Mouse (Mus musculus) adrenal gland (tissue): Measurements from ENCODE around the gene 0610009B22Rik.

Experiments used
- intact Hi-C: fragments of 180-260 bp; cut with DNase I; formaldehyde crosslinking; loops from one replicate; pipeline ENCODE4 v1.15.1; 2025

The 0610009B22Rik gene

DNA sequence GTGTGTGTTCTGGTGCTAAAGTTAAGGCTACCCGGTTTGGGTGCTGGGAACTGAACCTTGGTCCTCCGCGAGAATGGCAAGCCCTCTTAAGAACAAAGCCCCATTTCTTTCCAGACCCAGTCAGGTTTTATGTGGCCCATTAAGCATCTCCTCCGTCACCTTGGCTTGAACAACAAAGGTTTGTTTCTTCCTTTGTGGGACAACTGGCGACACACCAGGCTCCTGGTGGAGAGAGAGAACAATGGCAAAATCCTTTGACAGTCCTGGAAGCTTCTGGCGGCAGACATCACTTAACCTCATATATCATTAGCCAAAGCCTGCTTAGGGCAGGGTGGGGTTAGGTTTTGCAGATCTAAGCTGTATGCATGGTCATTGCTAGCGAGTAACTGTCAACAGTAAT lies 26.0 kb downstream of the 0610009B22Rik start:
- intact Hi-C loops: no loop called here

DNA sequence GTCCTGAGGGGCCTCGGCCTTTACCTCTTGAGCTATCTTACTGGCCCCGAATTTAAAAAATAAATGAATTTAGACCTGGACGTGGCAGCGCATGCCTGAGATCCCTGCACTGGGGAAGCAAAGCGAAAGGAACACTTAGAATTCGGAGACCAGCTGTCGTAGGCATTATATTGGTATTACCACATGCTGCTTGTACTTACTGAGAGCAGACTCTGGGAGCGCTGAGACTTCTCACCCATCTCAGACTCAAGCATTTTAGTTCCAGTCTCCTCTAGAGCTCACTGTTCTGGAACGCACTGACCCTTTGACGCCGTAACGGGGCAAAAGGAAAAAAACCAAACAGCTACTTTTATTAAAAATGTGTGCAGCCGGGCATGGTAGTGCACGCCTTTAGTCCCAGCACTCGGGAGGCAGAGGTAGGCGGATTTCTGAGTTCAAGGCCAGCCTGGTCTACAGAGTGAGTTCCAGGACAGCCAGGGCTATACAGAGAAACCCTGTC lies 26.8 kb downstream of the 0610009B22Rik start:
- intact Hi-C loops: no loop called here

DNA sequence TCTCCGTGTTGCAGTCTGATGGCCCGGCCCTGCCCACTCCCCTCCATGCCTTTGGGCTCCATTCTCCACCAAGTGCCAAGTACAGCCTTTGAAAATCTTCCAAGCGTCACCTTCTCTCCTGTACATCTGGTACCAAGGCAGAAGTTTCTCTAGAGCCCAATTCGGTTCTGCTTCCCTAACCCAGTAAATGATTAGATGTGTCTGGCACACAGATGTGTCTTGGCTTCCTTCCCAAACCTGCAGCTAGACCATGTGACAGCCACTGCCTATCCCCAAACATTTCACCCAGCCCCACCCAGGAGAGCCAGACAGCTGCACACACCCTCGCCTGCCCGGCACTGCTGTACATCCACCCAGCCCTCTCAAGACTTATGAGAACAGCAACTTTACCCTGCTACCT lies 30.0 kb downstream of the 0610009B22Rik start:
- intact Hi-C loops: no loop called here

DNA sequence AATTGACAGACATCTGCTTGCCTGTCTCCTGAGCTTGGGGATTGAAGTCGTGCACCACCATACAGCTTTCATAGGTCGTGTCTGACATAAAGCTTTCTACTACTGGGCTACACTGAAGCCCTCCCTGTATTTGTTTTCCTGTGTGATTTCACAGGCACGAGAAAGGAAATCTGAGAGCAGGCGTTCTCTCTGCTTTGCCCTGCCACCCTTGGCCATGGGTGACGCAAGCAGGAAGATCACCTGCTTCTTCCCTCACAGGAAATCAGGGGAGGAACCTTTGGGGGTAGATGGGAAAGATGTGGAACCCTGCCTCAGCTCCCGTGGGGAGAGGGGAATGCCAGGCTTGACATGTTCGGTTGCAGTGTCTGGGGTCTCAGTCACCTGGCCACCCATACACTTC lies 30.4 kb downstream of the 0610009B22Rik start:
- intact Hi-C loops: no loop called here

DNA sequence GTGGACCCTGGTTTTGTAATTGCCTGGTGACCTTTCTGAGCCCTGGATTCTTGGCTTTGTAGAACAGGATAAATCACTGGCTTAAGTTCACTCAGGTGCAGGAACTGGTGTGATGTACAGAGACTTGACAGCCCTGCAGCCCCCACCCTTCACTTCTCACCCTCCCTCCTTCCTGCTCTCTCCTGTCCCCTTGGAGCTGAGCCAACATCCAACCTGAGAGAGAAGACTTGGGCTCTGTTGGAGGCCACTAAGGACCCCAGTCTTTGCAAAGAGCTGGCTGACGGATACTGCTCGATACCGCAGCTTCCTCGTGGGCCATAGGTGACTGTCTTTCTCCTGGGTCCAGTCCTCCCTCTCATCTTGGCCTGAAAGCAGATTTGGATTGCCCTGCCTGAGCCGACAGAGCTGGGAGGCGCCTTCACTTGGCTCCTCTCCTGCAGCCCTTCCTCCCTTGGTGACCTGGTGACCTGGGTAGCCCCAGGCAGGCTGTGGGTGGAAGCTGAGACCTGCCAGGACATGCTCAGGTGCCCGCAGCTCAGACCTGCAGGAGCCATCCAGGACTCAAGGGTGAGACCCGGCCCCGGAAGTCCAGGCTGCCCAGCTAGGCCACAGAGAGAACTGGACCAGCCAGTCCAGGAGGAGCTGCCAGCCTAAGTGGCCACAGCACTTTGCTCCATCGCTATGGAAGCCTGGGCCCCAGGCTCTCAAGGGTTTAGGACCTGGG lies 31.7 kb downstream of the 0610009B22Rik start:
- intact Hi-C loops: no loop called here

DNA sequence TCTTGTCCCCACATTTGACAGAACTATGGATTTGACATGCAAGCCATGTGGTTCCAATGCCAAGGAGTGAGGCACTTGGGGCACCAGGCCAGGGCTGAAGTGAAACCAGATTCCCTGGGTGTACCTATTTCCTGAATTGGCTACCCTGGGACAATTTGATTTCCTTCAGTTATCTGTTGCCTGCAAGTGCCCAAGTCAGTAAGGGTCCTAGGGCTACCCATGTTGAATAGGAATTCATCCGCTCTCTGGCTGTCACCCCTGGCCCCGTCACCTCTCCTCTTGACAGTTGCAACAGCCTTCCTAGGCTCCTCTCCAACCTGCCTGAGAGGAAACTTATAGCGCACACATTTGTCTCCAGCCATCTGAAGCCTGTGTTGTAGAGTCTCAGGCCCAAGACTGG lies 33.8 kb downstream of the 0610009B22Rik start:
- intact Hi-C loops: no loop called here

DNA sequence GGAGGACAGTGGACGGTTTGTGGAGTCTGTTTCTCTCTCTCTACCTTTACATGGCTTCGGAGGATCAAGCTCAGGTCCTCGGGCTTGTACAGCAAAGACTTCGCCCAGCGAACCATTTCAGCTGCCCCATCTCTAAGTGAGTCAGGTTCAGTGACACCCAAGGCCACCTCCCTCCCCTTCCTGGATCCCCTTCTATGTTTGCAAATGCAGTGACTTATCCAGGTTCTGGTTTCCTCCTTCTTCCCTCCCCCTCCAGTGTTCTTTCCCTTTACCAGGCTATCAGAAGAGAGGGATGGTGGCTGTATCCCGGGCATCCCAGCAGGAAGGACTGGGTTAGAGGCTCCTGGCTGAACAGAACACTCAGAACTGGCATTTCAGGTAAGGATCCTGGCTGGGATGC lies 34.9 kb downstream of the 0610009B22Rik start:
- intact Hi-C loops: no loop called here

DNA sequence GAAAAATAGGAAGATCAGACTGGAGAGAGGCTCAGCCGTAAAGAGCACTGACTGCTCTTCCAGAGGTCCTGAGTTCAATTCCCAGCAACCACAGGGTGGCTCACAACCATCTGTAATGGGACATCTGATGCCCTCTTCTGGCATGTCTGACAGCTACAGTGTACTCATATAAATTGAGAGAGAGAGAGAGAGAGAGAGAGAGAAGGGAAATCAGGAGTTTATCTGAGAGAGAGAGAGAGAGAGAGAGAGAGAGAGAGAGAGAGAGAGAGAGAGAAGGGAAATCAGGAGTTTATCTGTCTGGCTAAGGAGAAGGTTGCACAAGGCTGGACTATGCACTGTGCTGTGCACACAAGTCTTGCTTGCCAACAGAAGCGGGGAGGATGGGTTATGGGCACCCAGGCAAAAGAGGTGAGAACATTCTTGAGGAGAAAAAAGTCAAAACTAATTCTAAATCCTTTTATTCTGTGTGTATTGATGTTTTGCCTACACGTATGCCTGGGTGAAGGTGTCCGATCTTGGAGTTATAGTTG lies 35.7 kb downstream of the 0610009B22Rik start:
- intact Hi-C loops: no loop called here

DNA sequence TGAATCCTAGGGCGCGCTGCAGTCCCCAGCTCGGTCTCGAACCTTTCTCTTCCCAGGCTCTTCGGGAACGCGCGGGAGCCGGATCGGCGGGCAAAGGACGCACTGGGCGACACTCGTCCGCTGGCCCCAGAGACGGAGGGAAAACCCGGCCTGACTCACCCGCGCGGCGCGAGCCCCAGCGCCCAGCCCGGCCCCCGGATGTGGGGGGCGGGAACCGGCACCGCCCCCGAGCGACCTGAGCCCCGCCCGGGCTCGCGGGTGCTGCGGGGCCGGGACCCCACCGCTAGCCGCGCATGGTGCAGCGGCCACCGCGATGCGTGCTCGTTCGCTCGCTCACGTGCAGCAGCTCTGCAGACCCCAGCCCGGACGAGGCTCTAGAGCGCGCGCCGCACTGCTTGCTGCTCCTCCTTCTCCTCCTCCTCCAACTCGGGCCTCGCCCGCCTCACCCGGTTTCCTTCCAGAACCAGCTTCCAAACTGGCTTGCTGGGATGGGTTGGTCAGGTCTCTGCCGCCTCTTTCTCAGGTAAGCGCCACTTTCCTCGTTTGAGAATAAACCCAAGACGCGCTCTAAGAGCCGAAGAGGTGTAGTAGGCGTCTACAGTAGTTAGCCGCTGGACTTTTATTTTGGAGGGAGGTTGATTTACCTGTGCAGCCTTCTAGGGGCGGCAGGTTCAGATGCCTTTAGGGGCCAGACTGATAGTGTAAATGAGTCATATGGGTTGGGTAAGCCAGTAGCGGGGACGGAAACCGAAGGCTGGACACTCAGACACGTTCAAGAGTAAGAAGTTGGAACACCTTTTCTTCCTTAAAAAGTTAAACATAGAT lies 37.8 kb downstream of the 0610009B22Rik start, which contains the start of the genes N4bp3 and D930048N14Rik:
TSS of gene N4bp3 (minus strand) at position 152 of the 825 bp plus-strand sequence.
TSS of gene D930048N14Rik (plus strand) at position 264 of the 825 bp plus-strand sequence.
- intact Hi-C loops: loop anchor here (2.0 kb wide), 1 partner anchor 32 kb away; the partner anchor contains the start of gene Nhp2

DNA sequence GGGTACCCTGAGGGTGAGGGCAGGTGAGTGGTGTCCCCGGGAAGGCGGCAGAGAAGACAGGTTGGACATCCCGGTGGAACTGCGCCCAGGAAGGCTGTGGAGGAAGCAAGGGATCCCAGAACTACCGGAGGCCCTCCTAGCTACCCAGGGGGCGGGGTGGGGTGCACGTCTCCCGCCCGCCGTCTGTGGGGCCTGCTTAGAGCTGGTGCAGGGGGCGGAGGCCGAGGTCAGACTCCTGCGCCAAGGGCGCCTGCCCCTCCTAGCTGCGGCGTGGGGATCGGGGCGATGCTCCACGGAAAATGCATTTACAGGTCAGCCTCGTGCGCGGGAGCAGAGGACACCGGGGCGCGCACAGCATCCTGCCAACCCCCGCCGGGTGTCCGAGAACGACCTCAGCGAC lies 38.4 kb downstream of the 0610009B22Rik start:
- intact Hi-C loops: loop anchor here (2.0 kb wide), 1 partner anchor 31 kb away; the partner anchor contains the start of gene Nhp2

DNA sequence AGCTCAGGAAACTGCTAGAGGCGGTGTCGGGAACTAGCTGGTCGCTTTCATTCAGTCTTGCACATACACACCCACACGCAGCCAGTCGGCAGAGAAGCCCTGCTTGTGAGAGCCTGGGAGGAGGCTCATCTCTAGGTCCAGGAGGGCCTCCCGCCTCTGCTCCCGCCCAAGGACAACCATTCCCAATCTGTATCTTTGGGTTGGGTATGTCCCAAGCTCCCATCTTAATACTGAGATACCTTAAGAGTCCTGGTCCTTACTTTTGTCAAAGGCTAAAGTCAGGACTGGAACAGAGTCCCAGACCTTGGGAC lies 38.8 kb downstream of the 0610009B22Rik start:
- intact Hi-C loops: loop anchor here (2.0 kb wide), 1 partner anchor 31 kb away; the partner anchor contains the start of gene Nhp2

DNA sequence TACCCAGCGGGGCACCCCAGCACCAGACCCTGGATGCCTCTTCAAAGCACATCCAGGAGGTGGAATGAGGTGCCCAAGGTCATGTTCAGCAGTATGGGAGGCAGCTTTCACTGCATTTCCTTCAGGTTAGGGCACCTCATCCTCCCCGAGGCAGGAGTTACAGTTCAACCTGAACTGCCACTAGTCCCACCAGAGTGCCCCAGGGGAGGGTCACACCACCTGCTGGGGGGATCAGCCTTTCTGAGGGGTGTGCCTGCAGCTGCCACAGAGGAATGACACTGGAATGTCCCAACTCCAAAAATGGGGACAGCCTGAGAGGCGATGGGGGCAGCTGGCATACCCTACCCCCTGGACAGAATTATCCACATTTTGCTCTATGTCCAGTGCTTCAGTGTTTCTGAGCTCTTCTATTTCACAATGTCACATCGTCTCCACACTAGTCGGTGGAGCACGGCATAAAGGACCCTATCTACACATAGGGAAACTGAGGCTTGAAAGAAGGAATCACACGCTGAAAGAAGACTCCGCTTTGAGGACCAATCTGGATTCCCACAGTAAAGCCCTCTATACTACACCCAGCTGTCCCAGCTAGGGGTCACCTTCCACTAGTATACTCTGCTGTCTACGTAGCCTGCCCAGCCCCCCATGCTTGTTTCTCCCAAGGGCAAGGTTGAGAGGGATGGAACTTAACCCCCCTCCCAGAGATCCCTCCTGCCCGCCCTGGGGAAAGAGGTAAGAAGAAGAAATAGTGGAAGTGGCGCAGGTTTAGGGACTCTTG lies 39.4 kb downstream of the 0610009B22Rik start:
- intact Hi-C loops: no loop called here

DNA sequence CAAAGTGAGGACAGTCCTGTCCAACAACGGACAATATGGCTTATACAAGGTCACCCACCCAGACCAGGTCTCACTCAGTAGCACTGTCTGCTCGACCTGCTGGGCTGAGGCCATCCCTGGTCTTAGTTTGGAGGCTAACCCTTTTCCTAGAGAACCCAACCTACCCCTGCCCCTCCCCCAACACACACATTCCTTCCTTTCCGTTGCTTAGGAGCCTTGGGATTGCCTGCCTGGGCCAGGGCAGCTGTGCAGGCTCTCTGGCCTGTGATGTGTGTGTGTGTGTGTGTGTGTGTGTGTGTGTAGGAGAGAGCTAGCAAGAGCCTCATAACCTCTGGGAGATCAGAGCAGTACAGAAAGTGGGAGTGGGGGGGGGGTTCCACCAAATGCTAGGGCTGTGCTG lies 40.1 kb downstream of the 0610009B22Rik start:
- intact Hi-C loops: no loop called here

DNA sequence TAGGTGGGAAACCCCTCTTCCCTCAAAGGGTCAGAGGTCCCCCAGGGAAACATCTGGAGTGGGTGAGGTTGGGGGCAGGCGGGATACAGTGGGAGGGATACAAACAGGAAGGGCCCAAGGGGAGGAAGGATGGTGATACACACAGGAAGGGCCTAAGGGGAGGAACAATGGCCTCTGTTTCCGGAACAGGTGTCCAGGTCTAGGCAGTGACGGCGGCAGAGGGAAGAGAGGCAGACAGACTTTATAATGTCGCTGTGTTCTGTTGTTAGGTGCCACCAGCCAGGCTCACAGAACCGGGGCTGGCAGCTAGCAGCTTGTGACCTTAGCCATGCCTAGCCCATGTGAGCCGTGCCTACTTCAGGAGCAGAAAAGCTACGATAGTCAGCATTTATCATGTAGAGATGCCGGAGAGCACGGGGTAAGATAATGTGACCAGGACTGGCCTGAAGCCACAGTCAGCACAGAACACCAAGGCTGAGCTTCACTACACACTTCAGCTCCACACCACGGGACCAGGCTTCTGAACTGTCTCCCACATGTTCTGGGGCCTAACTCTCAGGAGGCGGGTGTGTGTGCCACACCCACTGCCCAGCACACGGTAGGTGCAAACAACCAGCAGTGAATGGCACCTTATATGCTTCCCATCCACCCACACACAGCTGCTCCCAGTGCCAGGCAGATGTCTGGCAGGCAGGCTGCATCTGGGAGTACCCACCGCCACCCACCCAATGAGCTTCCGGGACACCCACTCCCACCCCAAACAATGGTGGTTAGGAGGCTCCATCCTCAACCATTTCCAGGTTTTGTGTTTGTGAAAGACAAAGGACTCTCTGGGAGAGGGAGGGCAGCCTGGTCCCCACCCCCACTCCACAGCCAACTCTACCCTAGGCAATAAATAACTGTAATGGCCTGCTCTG lies 41.7 kb downstream of the 0610009B22Rik start:
- intact Hi-C loops: no loop called here

DNA sequence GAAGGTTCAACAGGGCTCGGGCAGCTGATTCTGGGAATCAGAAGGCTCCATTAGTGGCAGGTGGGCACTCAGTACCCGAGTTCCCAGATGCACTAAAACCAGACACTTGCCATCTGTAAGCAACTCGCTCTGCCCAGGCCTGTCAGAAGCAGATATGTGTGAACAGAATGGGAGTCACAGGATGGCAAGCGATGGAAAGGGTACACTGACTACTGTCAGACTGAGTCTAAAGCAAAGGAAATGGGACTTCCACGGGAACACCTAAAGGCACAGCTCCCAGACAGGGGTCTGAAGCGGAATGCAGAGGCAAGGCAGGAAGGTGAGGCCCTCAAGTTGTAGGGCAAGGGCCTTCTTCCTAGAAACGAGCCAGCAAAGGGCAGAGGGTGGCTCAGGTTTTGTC lies 42.4 kb downstream of the 0610009B22Rik start:
- intact Hi-C loops: no loop called here

DNA sequence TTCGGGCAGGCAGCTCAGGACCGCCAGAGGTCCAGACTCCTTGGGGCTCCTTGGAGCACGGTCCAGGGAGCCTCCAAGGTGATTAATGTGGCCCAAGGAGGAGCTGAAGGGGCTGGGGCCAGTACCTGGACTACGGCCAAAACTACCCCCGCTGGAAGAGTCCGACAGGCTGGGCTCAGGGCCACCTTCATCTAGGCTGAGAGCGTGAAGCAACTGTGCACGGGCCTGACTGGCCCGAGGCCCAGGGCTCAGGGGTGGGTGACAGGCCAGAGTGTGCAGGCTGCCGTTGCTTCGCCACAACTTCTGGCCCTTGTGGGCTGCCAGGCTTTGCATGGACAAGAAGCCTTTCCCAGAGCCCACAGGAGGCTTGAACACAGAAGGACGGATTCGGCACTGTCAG lies 43.4 kb downstream of the 0610009B22Rik start:
- intact Hi-C loops: no loop called here

DNA sequence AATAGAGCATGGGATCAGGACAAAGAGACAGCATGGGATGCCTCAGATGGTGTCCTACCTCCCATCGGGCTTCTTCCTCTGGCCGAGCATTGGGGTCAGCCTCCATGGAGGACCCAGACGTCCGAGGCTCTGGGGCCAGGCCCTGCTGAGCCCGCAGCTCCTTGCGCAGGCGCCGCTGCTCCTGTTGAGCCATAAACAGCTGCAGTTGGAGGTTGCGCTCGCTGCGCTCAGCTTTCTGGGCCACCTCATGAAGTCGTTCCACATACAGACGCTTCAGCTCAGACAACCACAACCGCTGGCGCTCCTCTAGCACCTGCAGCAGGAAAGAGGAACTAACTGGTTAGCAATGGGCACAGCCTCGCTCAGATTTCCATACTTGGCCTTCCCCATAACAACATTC lies 44.5 kb downstream of the 0610009B22Rik start:
- intact Hi-C loops: no loop called here

DNA sequence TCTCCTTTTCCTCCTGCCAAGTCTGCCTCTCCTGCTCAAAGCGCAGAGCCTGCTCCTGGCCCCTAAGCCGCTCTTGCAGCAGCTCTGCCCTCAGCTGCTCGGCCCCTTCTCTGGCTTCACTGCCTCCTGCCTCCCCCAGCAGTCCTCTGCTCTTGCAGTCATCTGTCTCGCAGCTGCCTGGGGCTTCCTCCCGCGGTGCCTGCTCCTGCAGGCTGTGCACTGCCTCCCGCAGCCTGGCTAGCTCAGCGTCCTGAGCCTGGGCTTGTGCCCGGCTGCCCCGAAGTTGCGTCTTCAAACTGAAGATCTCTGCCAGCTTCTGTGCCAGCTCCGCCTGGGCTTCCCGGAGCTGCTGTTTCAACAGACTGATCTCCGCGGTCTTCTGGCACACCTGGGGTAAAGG lies 44.9 kb downstream of the 0610009B22Rik start:
- intact Hi-C loops: no loop called here

DNA sequence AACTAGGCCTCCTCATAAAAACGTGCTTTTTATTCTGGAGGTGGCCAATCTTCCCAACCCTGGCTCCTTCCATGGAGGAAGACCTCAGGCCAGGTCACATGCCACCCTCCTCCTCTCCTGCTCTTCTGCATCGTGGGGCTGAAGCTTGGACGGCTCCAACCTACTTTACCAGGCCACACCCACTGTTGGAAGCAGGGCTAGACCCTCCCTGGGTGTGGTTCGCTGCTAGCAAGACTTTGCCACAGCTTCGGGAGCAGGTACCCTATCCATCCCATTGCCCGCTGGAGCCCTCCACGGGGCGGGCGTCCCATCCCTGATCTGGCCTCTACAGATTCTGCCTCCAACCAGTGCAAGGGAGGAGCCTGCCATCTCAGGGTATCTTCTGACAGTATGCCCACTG lies 45.5 kb downstream of the 0610009B22Rik start:
- intact Hi-C loops: no loop called here

DNA sequence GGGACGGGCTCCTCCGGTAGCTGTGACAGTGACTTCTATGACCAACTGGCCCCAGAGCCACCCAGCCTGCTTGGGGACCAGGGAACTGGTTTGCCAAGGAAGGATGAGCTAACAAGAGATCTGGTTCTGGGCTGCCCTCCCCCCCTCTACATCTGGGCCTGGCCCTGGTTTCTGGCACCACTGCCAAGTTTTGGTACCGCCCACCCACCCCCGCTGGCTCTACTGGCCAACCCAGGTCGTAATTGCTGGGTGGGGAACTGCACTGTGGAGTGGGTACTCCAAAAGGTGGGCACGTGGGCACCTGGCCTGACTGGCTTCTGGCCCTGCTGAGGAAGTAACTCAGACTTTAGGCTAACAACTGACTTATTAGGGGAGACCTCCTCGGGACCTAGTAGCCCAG lies 47.9 kb downstream of the 0610009B22Rik start:
- intact Hi-C loops: no loop called here
